Mouse (Mus musculus) intestine, embryonic 15.5 days (tissue): Measurements from ENCODE around the gene Wdr82. TPM values are rescaled to one million over a fixed set of nuclear protein-coding genes. Genes with fewer than 3 reads are reported as not detected.

Source experiments
- ATAC-seq: fragments of 200-750 bp; cut with Nextera tagmentation; 2 replicates; pipeline ENCODE4 v1.8.0; 2017; ENCODE audit warnings: moderate TSS enrichment, moderate library complexity
- H3K27ac ChIP-seq: fragments of 300-500 bp; sonication (generic); 2 replicates; pipeline ENCODE4 v1.5.1; 2015; ENCODE audit warnings: mild to moderate bottlenecking, inconsistent platforms
- H3K27me3 ChIP-seq: fragments of 300-500 bp; sonication (generic); replicated peaks from 2 replicates; pipeline ENCODE4 v1.6.1; 2015; ENCODE audit warnings: inconsistent platforms
- H3K36me3 ChIP-seq: fragments of 300-500 bp; sonication (generic); 2 replicates; pipeline ENCODE4 v1.6.1; 2015; ENCODE audit warnings: inconsistent platforms
- H3K4me1 ChIP-seq: fragments of 300-500 bp; sonication (generic); replicated peaks from 2 replicates; pipeline ENCODE4 v1.6.1; 2015; ENCODE audit warnings: inconsistent platforms
- H3K4me2 ChIP-seq: fragments of 300-500 bp; sonication (generic); replicated peaks from 2 replicates; pipeline ENCODE4 v1.6.1; 2015; ENCODE audit warnings: mild to moderate bottlenecking, inconsistent platforms
- H3K4me3 ChIP-seq: fragments of 300-500 bp; sonication (generic); replicated peaks from 2 replicates; pipeline ENCODE4 v1.5.1; 2015; ENCODE audit warnings: inconsistent platforms
- H3K9ac ChIP-seq: fragments of 300-500 bp; sonication (generic); 2 replicates; pipeline ENCODE4 v1.6.1; 2015; ENCODE audit warnings: inconsistent platforms
- H3K9me3 ChIP-seq: fragments of 300-500 bp; sonication (generic); 2 replicates; pipeline ENCODE4 v1.6.1; 2016; ENCODE audit warnings: inconsistent platforms
- WGBS: fragments of 180-500 bp; shearing (Covaris S2); methylation state at CpG from one replicate; pipeline ENCODE4 v1.1.7; 2015; 5-methylcytosine and 5-hydroxymethylcytosine counted together
- polyA plus RNA-seq: library from polyadenylated mRNA; unstranded; fragments of >200 nt; fragmentation: Nextera tagmentation; extraction: Ambion mirVana; gene quantifications from 2 replicates; pipeline ENCODE4 v1.2.1, GENCODE M21; 2015

The Wdr82 gene
- polyA plus RNA-seq, 1 experiment from 2014 or later, result 19.0 TPM

- Histone ChIP-seq H3K36me3 (no peaks in the 10 kb centered on the region), H3K9me3 (no peaks in the 10 kb centered on the region), H3K4me3 (peak overlapping the region; percentile 33), H3K4me1 (peaks cover 16% of the 10 kb centered on the region), H3K9ac (peak overlapping the region; percentile 26), H3K4me2 (peak overlapping the region; percentile 72), H3K27ac (no peak overlapping the region), H3K27me3 (peaks cover 34% of the 10 kb centered on the region)
- under 1% methylated on average over 36 of the region's 36 CpGs for WGBS
- peak; percentile 52 for ATAC-seq
These were observed 22.0 kb upstream of the Wdr82 start for GRCm38 (mm10) chr9:106148541-106149398.

GRCm38 (mm10) chr9:106149399-106149754, 21.4 kb upstream of the Wdr82 start:
- peak overlapping the region; percentile 72 for H3K4me2 ChIP-seq
- H3K4me1 ChIP-seq, result peaks cover 16% of the 10 kb centered on the region
- peaks cover 34% of the 10 kb centered on the region for H3K27me3 ChIP-seq
- H3K4me3 ChIP-seq, result peak overlapping the region; percentile 33
- ATAC-seq, result no peak
- no peak overlapping the region for H3K27ac ChIP-seq
- 23% methylated on average over 10 of the region's 10 CpGs for WGBS
- no peak overlapping the region for H3K9ac ChIP-seq
- no peaks in the 10 kb centered on the region for H3K36me3 ChIP-seq
- H3K9me3 ChIP-seq, result no peaks in the 10 kb centered on the region

GRCm38 (mm10) chr9:106154106-106154505, 16.6 kb upstream of the Wdr82 start:
- Histone ChIP-seq H3K4me3 (no peak overlapping the region), H3K27me3 (peaks cover 16% of the 10 kb centered on the region), H3K4me2 (no peak overlapping the region), H3K27ac (no peak overlapping the region), H3K36me3 (no peaks in the 10 kb centered on the region), H3K9me3 (no peaks in the 10 kb centered on the region), H3K4me1 (peaks cover 2% of the 10 kb centered on the region; the same call in 1 of the 2 replicates), H3K9ac (no peak overlapping the region)
- ATAC-seq, result no peak
- WGBS, result 82% methylated on average over 9 of the region's 9 CpGs

GRCm38 (mm10) chr9:106156419-106156818, 14.3 kb upstream of the Wdr82 start:
- Histone ChIP-seq H3K4me3 (no peak overlapping the region), H3K9me3 (no peaks in the 10 kb centered on the region), H3K27ac (no peak overlapping the region), H3K4me1 (no peaks in the 10 kb centered on the region; the same call in 1 of the 2 replicates), H3K27me3 (no peaks in the 10 kb centered on the region), H3K36me3 (no peaks in the 10 kb centered on the region), H3K4me2 (no peak overlapping the region), H3K9ac (no peak overlapping the region)
- WGBS, result 37% methylated on average over 5 of the region's 5 CpGs
- ATAC-seq, result no peak

- no peak overlapping the region for H3K4me3 ChIP-seq
- WGBS, result 82% methylated on average over 21 of the region's 21 CpGs
These were observed 13.7 kb upstream of the Wdr82 start for GRCm38 (mm10) chr9:106156921-106157622.

GRCm38 (mm10) chr9:106157623-106157925, 13.2 kb upstream of the Wdr82 start:
- H3K36me3 ChIP-seq, result no peaks in the 10 kb centered on the region
- H3K9me3 ChIP-seq, result no peaks in the 10 kb centered on the region
- WGBS, result 89% methylated on average over 10 of the region's 10 CpGs
- no peak overlapping the region for H3K4me2 ChIP-seq
- no peak overlapping the region for H3K27ac ChIP-seq
- no peak overlapping the region for H3K9ac ChIP-seq
- no peak for ATAC-seq
- H3K27me3 ChIP-seq, result no peaks in the 10 kb centered on the region
- no peak overlapping the region for H3K4me3 ChIP-seq
- H3K4me1 ChIP-seq, result no peaks in the 10 kb centered on the region; the same call in 1 of the 2 replicates

More at GRCm38 (mm10) chr9:106156921-106157622, 13.7 kb upstream of the Wdr82 start:
- Histone ChIP-seq H3K9ac (no peak overlapping the region), H3K4me2 (no peak overlapping the region), H3K27ac (no peak overlapping the region), H3K4me1 (no peaks in the 10 kb centered on the region; the same call in 1 of the 2 replicates), H3K27me3 (no peaks in the 10 kb centered on the region), H3K36me3 (no peaks in the 10 kb centered on the region), H3K9me3 (no peaks in the 10 kb centered on the region)
- ATAC-seq, result no peak

- no peaks in the 10 kb centered on the region for H3K27me3 ChIP-seq
- H3K9me3 ChIP-seq, result no peaks in the 10 kb centered on the region
- ATAC-seq, result peak; percentile 36; the same call in 1 of the 2 replicates
- H3K27ac ChIP-seq, result no peak within 1 kb of the TSS
- no peak within 1 kb of the TSS for H3K4me2 ChIP-seq
- no peaks in the 10 kb centered on the region for H3K36me3 ChIP-seq
- no peaks in the 10 kb centered on the region; the same call in 1 of the 2 replicates for H3K4me1 ChIP-seq
- no peak within 1 kb of the TSS for H3K9ac ChIP-seq
- WGBS, result 62% methylated on average over 6 of the region's 6 CpGs
- H3K4me3 ChIP-seq, result no peak within 1 kb of the TSS
These were observed 12.7 kb upstream of the Wdr82 start, which contains the start of gene Glyctk for GRCm38 (mm10) chr9:106158037-106158491. Glyctk (minus strand) TSS chr9:106158138.

GRCm38 (mm10) chr9:106159237-106159636, 11.5 kb upstream of the Wdr82 start:
- ATAC-seq, result no peak
- Histone ChIP-seq H3K36me3 (no peaks in the 10 kb centered on the region), H3K27ac (no peak overlapping the region), H3K9ac (no peak overlapping the region), H3K27me3 (no peaks in the 10 kb centered on the region), H3K4me3 (no peak overlapping the region), H3K9me3 (no peaks in the 10 kb centered on the region), H3K4me2 (peak overlapping the region; percentile 60), H3K4me1 (no peaks in the 10 kb centered on the region; the same call in 1 of the 2 replicates)
- 79% methylated on average over 9 of the region's 9 CpGs for WGBS

- peak overlapping the region; percentile 60 for H3K4me2 ChIP-seq
- peak overlapping the region; percentile 89 for H3K27ac ChIP-seq
- no peaks in the 10 kb centered on the region for H3K9me3 ChIP-seq
- H3K4me3 ChIP-seq, result peak overlapping the region; percentile 49
- peak; percentile 92 for ATAC-seq
- peak overlapping the region; percentile 55 for H3K9ac ChIP-seq
- H3K36me3 ChIP-seq, result no peaks in the 10 kb centered on the region
- H3K27me3 ChIP-seq, result no peaks in the 10 kb centered on the region
- 3% methylated on average over 24 of the region's 24 CpGs for WGBS
- no peaks in the 10 kb centered on the region; the same call in 1 of the 2 replicates for H3K4me1 ChIP-seq
These were observed 10.9 kb upstream of the Wdr82 start for GRCm38 (mm10) chr9:106159784-106160301.

- 0 out of 2 replicates have a peak overlapping the region, but pooled peaks have one; percentile 55 for H3K9ac ChIP-seq
- H3K4me2 ChIP-seq, result peak overlapping the region; percentile 60
These were observed 10.3 kb upstream of the Wdr82 start for GRCm38 (mm10) chr9:106160426-106160825.

GRCm38 (mm10) chr9:106166709-106167108, 4.0 kb upstream of the Wdr82 start:
- Histone ChIP-seq H3K36me3 (no peaks in the 10 kb centered on the region), H3K27me3 (no peaks in the 10 kb centered on the region), H3K4me3 (no peak overlapping the region), H3K9ac (no peak overlapping the region), H3K27ac (no peak overlapping the region), H3K4me2 (no peak overlapping the region), H3K9me3 (no peaks in the 10 kb centered on the region), H3K4me1 (no peaks in the 10 kb centered on the region; the same call in 1 of the 2 replicates)
- WGBS, result 69% methylated on average over 2 of the region's 2 CpGs
- no peak for ATAC-seq

More at GRCm38 (mm10) chr9:106160426-106160825, 10.3 kb upstream of the Wdr82 start:
- no peaks in the 10 kb centered on the region for H3K9me3 ChIP-seq
- no peaks in the 10 kb centered on the region for H3K27me3 ChIP-seq
- H3K4me3 ChIP-seq, result peak overlapping the region; percentile 49
- WGBS, result 39% methylated on average over 5 of the region's 5 CpGs
- peak overlapping the region; percentile 89 for H3K27ac ChIP-seq
- no peaks in the 10 kb centered on the region; the same call in 1 of the 2 replicates for H3K4me1 ChIP-seq
- ATAC-seq, result no peak
- no peaks in the 10 kb centered on the region for H3K36me3 ChIP-seq

GRCm38 (mm10) chr9:106167241-106167640, 3.5 kb upstream of the Wdr82 start:
- WGBS, result 66% methylated on average over 3 of the region's 3 CpGs
- Histone ChIP-seq H3K36me3 (no peaks in the 10 kb centered on the region), H3K9me3 (no peaks in the 10 kb centered on the region), H3K4me1 (no peaks in the 10 kb centered on the region; the same call in 1 of the 2 replicates), H3K4me2 (no peak overlapping the region), H3K9ac (no peak overlapping the region), H3K4me3 (no peak overlapping the region), H3K27ac (no peak overlapping the region), H3K27me3 (no peaks in the 10 kb centered on the region)
- no peak for ATAC-seq
